Mouse (Mus musculus) cerebellum, postnatal 10 days (tissue): ENCODE measurements at regions not wholly inside any gene's neighbourhood (a gene's known extent, or its start where the extent isn't known, plus 50 kb on each side); places are given as distances from the start of the nearest gene placed in this dataset.

Experiments used
- DNase-seq, 2 experiments: peaks; one replicate each; pipeline ENCODE4 v3.0.0; 2021; ENCODE audit warnings: mixed read lengths in 2 of 2

DNA sequence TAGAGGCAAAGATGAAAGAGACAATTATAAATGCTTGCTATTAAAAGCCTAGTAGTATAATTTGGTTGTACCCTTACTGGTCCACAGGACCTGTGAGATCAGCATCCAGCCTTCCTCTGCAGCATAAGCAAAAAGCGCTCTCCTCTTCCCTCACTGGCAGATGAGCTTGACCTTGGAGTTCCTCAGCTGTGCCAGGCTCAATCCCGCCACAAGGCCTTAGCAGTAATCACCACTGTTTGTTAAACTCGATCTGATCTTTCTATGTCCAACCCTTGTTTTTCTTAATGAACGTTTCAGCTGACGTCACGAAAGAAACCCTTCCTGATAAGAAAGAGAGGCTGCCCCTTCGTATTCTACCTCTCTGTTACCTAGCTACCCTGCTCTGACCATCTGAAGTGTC lies 183.5 kb downstream of the Ifng start:
- DNase-seq, result no peak

GRCm38 (mm10) chr10:118628000-118628399 lies 187.2 kb downstream of the Ifng start:
- no peak for DNase-seq

- DNase-seq, result no peak
Measured at GRCm38 (mm10) chr10:118629360-118630040, 188.7 kb downstream of the Ifng start.

DNA sequence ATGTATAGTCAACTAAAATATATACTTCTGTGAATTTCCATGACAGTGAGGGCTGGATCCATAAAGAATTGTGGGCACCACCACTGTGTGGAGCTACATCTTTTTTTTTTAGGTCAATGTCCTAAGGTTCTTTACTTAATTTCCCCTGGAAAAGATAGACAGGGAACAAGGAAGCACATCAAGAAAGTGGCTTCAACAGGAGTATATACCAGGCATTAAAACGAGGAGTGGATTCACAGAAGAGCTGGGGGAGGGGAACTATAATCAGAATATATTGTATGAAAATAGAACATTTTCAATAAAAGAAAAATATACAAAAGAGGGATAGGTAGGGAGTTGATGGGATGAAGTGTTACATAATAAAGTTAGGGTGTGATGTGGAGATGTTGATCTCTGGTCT lies 190.9 kb downstream of the Ifng start:
- no peak for DNase-seq

DNA sequence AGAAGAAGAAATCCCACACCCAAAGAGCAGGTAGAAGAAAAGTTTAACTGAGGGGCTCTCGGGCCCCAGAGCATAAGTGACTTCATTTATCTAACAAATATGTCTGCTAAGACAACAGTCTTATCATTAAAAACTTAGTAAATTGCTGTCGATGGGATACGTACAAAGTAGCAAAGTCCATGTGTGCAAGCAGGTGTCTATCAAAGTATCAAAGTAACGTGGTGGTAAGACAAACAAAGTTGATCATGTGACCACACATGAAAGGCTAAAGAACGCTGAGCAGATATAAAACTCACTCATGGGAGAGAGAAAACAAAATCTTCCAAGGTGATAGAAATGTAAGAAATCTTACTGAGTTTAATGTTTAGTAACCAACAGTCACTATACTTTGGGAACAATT lies 191.3 kb downstream of the Ifng start:
- no peak for DNase-seq

DNA sequence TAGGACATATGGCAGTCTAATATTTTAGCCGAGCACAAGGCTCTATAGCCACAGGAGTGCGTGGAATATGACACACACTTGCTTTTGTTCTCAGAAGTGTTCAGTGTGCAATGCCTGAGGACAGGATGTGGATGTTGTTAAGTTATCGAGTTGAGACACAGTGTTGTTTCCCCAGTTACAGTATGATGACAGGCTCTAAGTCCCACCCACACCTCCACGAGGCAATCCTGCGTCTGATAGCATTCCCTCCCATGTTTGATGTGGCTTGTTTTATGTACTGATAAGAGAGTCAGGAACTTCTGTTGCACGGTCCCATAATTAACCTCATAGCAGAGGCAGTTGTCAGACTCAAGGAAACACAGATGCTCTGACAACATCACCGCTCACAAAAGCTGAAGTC lies 192.6 kb downstream of the Ifng start:
- no peak for DNase-seq

DNA sequence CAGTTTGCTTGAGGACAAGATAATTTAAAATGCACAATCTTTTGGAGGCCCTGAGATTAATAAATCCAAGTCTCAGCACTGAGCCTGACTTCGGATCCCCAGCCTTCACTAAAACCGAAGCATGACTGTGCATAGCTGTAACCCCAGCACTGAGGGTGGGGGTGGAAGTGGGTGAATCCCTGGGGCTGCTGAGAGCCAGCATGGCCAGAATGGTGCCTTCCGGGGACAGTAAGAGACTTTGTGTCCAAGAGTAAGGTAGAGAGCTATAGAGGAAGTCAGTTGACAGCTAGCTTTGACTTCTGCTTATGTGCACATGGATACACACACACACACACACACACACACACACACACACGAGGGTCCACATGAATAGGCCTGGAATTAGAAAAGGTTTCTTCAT lies 198.3 kb downstream of the Ifng start:
- DNase-seq, result no peak

DNA sequence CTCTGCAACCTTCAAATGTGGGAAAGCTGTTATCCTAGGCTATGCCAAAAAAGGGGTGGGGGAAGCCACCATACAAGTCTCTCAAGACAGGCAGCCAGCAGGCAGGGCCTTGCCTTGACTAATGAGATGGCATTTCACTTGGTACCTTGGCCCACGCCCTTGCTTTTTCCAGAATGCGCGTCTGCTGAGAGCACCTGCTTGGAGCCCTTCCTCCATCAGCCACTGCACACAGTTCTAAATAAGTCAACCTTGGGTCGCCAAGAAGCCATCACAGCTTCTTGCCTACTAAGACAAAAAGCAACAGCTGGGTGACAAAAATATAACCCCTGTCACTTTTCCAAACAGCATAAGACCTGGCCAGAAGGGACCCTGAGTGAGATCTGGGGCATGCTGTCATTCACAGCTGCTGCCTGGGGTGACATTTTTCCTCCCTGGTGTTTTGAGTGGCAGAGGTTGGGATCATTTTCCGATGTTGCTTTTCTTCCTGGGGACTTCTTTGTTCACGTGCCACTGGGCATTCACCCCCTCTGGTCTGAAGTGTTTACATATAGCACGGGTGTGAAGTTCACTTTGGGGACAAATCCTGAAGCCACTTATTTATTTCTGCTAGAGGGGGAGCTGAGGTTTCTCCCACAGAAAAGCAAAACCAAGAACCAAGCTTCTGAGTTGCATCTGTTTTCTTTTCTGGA lies 199.4 kb downstream of the Ifng start:
- DNase-seq, result peak; percentile 91 to 92

DNA sequence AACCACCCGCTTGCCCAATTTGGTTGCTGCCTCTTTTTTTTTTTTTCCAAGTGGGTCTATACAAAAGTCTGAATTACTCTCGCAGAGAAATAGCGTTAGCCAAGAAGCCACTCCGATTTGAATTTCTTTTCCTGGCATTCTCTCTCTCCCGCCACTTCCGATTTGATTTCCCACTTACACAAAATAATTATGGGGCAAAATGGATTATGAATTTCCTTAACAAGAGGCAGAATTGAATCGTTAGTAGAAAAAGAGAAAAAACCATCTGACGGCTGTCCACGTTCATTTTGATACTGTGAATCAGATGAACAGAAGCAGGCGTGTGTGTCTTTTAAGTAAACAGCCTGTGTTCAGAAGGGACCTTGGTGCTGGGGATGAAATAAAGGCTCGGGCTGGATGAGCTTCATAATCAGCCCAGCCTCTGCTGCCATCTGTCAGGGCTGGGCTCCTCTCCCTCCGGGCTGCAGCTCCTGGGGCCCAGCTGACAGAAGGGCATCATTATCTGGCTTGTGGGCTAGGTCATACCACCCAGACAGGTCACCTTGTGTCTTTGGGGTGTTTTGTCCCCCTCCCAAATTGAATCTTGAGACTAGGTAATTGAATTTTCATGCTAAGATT lies 200.1 kb downstream of the Ifng start:
- DNase-seq, result peak; percentile 75 to 81

GRCm38 (mm10) chr10:118643622-118644021 lies 202.8 kb downstream of the Ifng start:
- no peak for DNase-seq

DNA sequence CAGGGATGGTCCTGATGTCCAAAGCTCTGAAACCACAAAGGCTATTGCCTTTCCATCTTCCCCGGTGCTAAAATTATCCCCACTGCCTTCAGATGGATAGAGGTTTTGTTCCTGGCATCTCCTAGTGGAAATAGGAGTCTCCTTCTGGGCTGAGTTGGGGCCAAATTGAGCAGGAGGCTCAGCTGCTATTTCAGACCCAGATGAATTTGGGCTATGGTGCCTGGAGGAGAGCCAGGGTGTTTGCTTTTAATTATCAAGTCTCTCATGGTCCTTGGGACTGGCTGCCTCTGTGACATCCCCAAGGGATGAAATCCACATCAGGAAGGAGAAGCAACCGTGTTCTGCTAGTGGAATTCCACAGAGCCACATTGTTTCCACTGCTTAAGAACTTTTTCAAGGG lies 207.3 kb downstream of the Ifng start:
- DNase-seq, result peak; percentile 90 to 91

DNA sequence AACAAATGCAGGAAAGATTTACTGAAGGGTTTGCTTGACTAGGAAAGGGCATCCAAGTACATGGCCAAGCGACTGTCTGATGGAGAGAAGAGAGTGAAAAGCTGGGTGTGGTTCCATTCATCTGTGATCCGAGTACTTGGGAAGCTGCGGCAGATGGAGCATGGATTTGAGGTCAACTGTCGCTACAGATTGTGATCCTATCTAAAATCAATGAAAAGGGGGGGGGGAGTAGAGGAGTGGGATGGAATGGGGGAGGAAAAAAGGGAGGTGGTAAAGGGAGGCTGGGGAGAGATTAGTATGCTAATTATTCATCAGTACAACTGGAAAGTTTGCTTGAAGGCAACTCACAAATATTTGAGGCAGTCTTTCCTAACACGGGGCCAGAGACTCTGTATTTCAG lies 213.4 kb downstream of the Dyrk2 start:
- no peak for DNase-seq

GRCm38 (mm10) chr10:118666009-118666408 lies 204.0 kb downstream of the Dyrk2 start:
- no peak for DNase-seq

- DNase-seq, result peak; percentile 68 to 69
Measured at GRCm38 (mm10) chr10:118675816-118676465, 194.1 kb downstream of the Dyrk2 start.

- DNase-seq, result no peak
Measured at GRCm38 (mm10) chr10:118678750-118679418, 191.1 kb downstream of the Dyrk2 start.

GRCm38 (mm10) chr10:118679507-118679906 lies 190.5 kb downstream of the Dyrk2 start:
- no peak for DNase-seq

DNA sequence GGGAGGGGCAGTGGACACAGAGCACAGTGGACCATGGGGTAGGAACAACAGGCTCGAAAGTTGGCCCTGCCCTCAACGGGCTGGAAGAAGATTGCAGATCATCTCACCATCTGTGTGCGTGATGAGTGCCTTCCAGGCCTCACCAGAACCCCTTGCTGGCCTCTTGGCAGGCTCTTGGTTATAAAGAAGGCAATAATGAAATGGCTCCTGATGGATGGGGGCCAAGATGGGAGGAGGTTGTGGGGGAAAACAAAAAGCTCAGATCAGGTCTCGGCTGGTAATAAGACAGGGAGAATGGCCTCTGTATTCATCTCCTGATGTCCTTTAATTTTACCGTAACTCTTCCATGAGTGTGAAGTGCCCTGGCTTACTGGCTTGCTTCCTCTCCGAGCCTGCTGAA lies 189.1 kb downstream of the Dyrk2 start:
- DNase-seq, result peak; percentile 78 to 87

DNA sequence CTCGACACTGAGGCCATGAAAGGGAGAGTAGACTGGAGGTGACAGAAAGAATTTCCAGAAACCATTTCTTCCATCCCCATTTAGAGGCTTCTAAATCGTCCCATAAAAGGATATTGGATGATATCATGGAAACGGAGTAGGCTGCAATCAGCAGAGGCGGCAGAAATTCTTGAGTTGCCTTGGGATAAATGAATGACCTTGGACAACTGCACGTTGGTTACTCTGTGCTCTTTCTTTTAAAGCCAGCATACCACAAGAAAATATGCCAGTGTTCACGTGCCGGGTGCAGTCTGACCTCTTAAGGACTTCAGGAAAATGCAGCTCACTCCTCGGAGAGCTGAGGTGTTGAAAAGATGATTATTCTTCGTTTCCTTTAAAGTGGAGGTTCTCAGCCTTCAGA lies 186.7 kb downstream of the Dyrk2 start:
- no peak for DNase-seq

- DNase-seq, result peak; percentile 28 to 38
Measured at GRCm38 (mm10) chr10:118699292-118699691, 170.7 kb downstream of the Dyrk2 start.

GRCm38 (mm10) chr10:118700115-118700514 lies 169.9 kb downstream of the Dyrk2 start:
- DNase-seq, result no peak

DNA sequence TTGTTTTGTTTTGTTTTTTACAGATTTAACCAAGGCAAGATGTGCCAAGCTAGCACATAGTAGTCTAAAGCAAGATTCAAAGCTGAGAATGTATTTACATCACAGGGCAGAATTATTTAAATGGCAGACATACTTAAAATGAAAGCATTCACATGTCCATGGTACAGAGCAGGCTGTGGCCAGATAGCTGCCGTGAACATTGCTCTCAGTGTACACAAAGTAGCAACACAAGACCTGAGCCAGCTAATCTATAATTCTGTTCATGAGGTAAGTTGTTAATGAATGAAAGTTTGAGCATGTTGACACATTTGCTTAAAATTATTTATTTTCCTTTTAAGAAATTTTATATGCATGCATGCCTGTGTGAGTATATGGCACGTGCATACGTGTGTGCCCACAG lies 164.0 kb downstream of the Dyrk2 start:
- no peak for DNase-seq

GRCm38 (mm10) chr10:118709718-118710117 lies 160.3 kb downstream of the Dyrk2 start:
- DNase-seq, result no peak

- no peak for DNase-seq
Measured at GRCm38 (mm10) chr10:118711529-118711928, 158.5 kb downstream of the Dyrk2 start.
